Mouse (Mus musculus): ENCODE results near the gene 1700029H14Rik.

GRCm38 (mm10) chr8:13557526-13557925 lies 4.7 kb downstream of the 1700029H14Rik start:
- TF ChIP-seq GATA1 (IDR thresholded peaks at IDR 0.05; ENCODE audit: borderline replicate concordance, low read length) (no peak), FLI1 (IDR thresholded peaks at IDR 0.05; ENCODE audit: low read length) (no peak)
